ENCODE assay signal across 31 mouse cellular contexts in genomic region chr12:111457742-111458141, GRCm38 (mm10). TPM values are rescaled to one million over a fixed set of nuclear protein-coding genes. Genes with fewer than 3 reads are reported as not detected.
A peak's percentile ranks its signal among the peaks of the same experiment; 100 is the strongest.
DNase-seq lines count a peak whose midpoint lies in the region; TF ChIP-seq lines count a peak whose summit lies in the region.
"Had no signal": no experiment of that assay in that cellular context is flagged by ENCODE, and none has a peak within 500 bp of the region (broad histone marks: within the 10 kb centered on the region; RNA-seq: fewer than 3 reads in every experiment).

No protein-coding gene starts in this region.

- H3K4me3 ChIP-seq in gastrocnemius, adult 2 months = no peak overlapping the region
- H3K4me3 ChIP-seq in heart, adult 2 months = no peak overlapping the region
- H3K4me3 ChIP-seq in bone marrow macrophage, adult 2 months (ENCODE audit: insufficient read depth, low read length) = no peak overlapping the region
- no peak overlapping the region for H3K4me3 ChIP-seq in myocyte
- H3K4me3 ChIP-seq: forebrain, embryonic 10.5 days; forebrain, embryonic 13.5 days; heart, embryonic 13.5 days had no signal

- no peaks in the 10 kb centered on the region for H3K27me3 ChIP-seq in heart, adult 2 months (ENCODE audit: control insufficient read depth, insufficient read depth, low read length)
- no peaks in the 10 kb centered on the region for H3K27me3 ChIP-seq in myocyte (ENCODE audit: control insufficient read depth, insufficient read depth, insufficient read length)
- H3K27me3 ChIP-seq: Patski had no signal

- no peak for TF ChIP-seq CTCF in gastrocnemius, adult 2 months (IDR thresholded peaks at IDR 0.05)
- TF ChIP-seq CTCF in heart, adult 2 months (IDR thresholded peaks at IDR 0.05) = no peak
- TF ChIP-seq CTCF in bone marrow macrophage, adult 2 months (IDR thresholded peaks at IDR 0.05; ENCODE audit: low read depth, low read length) = no peak

- no peak overlapping the region for H3K9ac ChIP-seq in heart, adult 2 months (ENCODE audit: low read depth, low read length)
- H3K9ac ChIP-seq: forebrain, embryonic 13.5 days; heart, embryonic 13.5 days; hindbrain, embryonic 14.5 days had no signal

- intact Hi-C loops in gastrocnemius, adult 2 months (cut with DNase I) = no loop called here
- intact Hi-C loops in gastrocnemius, postnatal 14 days (cut with DNase I; ENCODE audit: low total_unique reads) = loop anchor here (2.0 kb wide), 1 partner anchor 29 kb away; no protein-coding TSS in a partner anchor
- intact Hi-C loops in heart, adult 2 months (cut with DNase I) = no loop called here

- peaks cover 37% of the 10 kb centered on the region for H3K4me1 ChIP-seq in heart, adult 2 months (ENCODE audit: control insufficient read depth, insufficient read depth, low read length)
- peaks cover 62% of the 10 kb centered on the region for H3K4me1 ChIP-seq in bone marrow macrophage, adult 2 months (ENCODE audit: control insufficient read depth, insufficient read depth, low read length)
- H3K4me1 ChIP-seq: forebrain, embryonic 13.5 days had no signal

- H3K27ac ChIP-seq in gastrocnemius, adult 2 months = peak overlapping the region; percentile 48
- H3K27ac ChIP-seq in heart, adult 2 months = peak overlapping the region; percentile 26
- peak overlapping the region; percentile 39 for H3K27ac ChIP-seq in bone marrow macrophage, adult 2 months (ENCODE audit: insufficient read depth, low read depth, low read length)
- H3K27ac ChIP-seq: forebrain, embryonic 10.5 days; forebrain, embryonic 13.5 days; heart, embryonic 13.5 days; hindbrain, embryonic 14.5 days; hindbrain, postnatal 0 days had no signal

- 64% methylated on average over 1 of the region's 1 CpGs for WGBS in heart, adult 2 months

- no peak overlapping the region for H3ac ChIP-seq in myocyte (ENCODE audit: control insufficient read depth, insufficient read length)

- TF ChIP-seq POLR2A in heart, adult 2 months (IDR thresholded peaks at IDR 0.05; ENCODE audit: insufficient read depth, low read depth, low read length) = no peak
- no peak for TF ChIP-seq POLR2A in bone marrow macrophage, adult 2 months (IDR thresholded peaks at IDR 0.05; ENCODE audit: borderline replicate concordance, low read depth, low read length)
- TF ChIP-seq POLR2A in myocyte (IDR thresholded peaks at IDR 0.05; ENCODE audit: insufficient read length, low read depth) = no peak

- peak overlapping the region; percentile 12 for H3K4me2 ChIP-seq in myocyte (ENCODE audit: low read depth)
- H3K4me2 ChIP-seq: forebrain, embryonic 13.5 days; heart, embryonic 13.5 days; hindbrain, embryonic 14.5 days had no signal

- peak; percentile 46 for DNase-seq in gastrocnemius, adult 2 months
- no peak for DNase-seq in gastrocnemius, postnatal 14 days
- no peak for DNase-seq in heart, adult 2 months
- DNase-seq in heart, adult 9 months (ENCODE audit: low spot score in 2 of 2) = no peak
- DNase-seq in kidney, postnatal 4 days = no peak
- DNase-seq: adrenal gland, postnatal 10 days; adrenal gland, postnatal 36 days; B cell, adult 2 months; cerebellum, adult 11 months; cerebellum, adult 8-10 months; cerebellum, postnatal 10 days; cerebellum, postnatal 36 days; gastrocnemius, postnatal 36 days; heart, postnatal 4 days; kidney, adult 18-20 months had no signal

- no peaks in the 10 kb centered on the region for H3K79me2 ChIP-seq in heart, adult 2 months (replicated peaks; ENCODE audit: control insufficient read depth, insufficient read depth, low read length)
- H3K79me2 ChIP-seq in myocyte (ENCODE audit: control insufficient read depth, insufficient read depth) = no peaks in the 10 kb centered on the region

- no peaks in the 10 kb centered on the region for H3K36me3 ChIP-seq in heart, adult 2 months (ENCODE audit: control insufficient read depth, insufficient read depth, low read length)
- H3K36me3 ChIP-seq in myocyte (ENCODE audit: control insufficient read depth, insufficient read depth) = peaks cover 15% of the 10 kb centered on the region
- H3K36me3 ChIP-seq: forebrain, embryonic 10.5 days; heart, embryonic 13.5 days had no signal

- TF ChIP-seq EP300 in heart, adult 2 months (IDR thresholded peaks at IDR 0.05; ENCODE audit: insufficient read depth, low read depth, low read length) = 0 out of 2 replicates have a peak, but pooled peaks have one; percentile 17

TF ChIP-seq in myocyte, 11 proteins besides CTCF, POLR2A, EP300 and RAD21:
- TF ChIP-seq MYOD1 (IDR thresholded peaks at IDR 0.05; ENCODE audit: control insufficient read depth in 1 of 3, insufficient read length in 2 of 3, low read depth in 2 of 3) (peak; percentile 39 to 59 (median 40)), MAX (IDR thresholded peaks at IDR 0.05; ENCODE audit: low read depth) (no peak), MYOG (IDR thresholded peaks at IDR 0.05; ENCODE audit: control insufficient read depth in 1 of 3, insufficient read depth in 1 of 3, insufficient read length in 2 of 3, low read depth in 2 of 3) (peak in 2 of 3 experiments; percentile 52 to 86), POLR2AphosphoS2 (IDR thresholded peaks at IDR 0.05; ENCODE audit: insufficient read length, low read depth) (no peak)

RNA-seq across cellular contexts. Expression of gene Tnfaip2, which starts 15.5 kb away (rescaled TPM):
- 10 to 100 TPM; 29.1 to 54.8 TPM for total RNA-seq in gastrocnemius, adult 2 months (2021)
- 10 to 100 TPM; 22.7 to 46.6 TPM for total RNA-seq in gastrocnemius, postnatal 14 days (2021)
- total RNA-seq in heart, adult 2 months (2021) = 10 to 100 TPM; 40.9 to 52.1 TPM
- polyA plus RNA-seq in heart, adult 2 months (2012; rRNA removed) = 40.2 and 52.0 TPM in 2 replicates
- 300 and 304 TPM in 2 replicates for polyA plus RNA-seq in bone marrow macrophage, adult 2 months (2012; ENCODE audit: insufficient read depth, insufficient read length, missing spikeins)
- polyA plus RNA-seq in myocyte (2012; fragmentation: generic; extraction: Trizol) = 169 TPM
- polyA plus RNA-seq: inflammation-experienced regulatory T-cells, adult 6 months had no signal

RNA-seq across cellular contexts. Expression of gene Gm266, which starts 27.9 kb away (rescaled TPM):
- under 1 TPM; 0.20 to 0.33 TPM for total RNA-seq in gastrocnemius, adult 2 months (2021)
- 1 to 10 TPM; 1.7 to 3.4 TPM for total RNA-seq in gastrocnemius, postnatal 14 days (2021)
- under 1 TPM; 0.36 to 0.39 TPM for total RNA-seq in heart, adult 2 months (2021)
- 0.23 and 0.88 TPM in 2 replicates for polyA plus RNA-seq in heart, adult 2 months (2012; rRNA removed)
- polyA plus RNA-seq in bone marrow macrophage, adult 2 months (2012; ENCODE audit: insufficient read depth, insufficient read length, missing spikeins) = not detected in 2 replicates
- 1.5 TPM for polyA plus RNA-seq in myocyte (2012; fragmentation: generic; extraction: Trizol)
- total RNA-seq: adrenal gland, adult 18-20 months; CH12.LX had no signal
- polyA plus RNA-seq: G1E; inflammation-experienced regulatory T-cells, adult 6 months had no signal

RNA-seq across cellular contexts. Expression of gene Exoc3l4, which starts 40.9 kb away (rescaled TPM):
- 1 to 10 TPM in 1 of 2 experiments, under 1 TPM in 1; 0.56 to 1.5 TPM for total RNA-seq in gastrocnemius, adult 2 months (2021)
- total RNA-seq in gastrocnemius, postnatal 14 days (2021) = 10 to 100 TPM; 12.8 to 23.8 TPM
- total RNA-seq in heart, adult 2 months (2021) = 1 to 10 TPM; 2.5 to 2.7 TPM
- polyA plus RNA-seq in heart, adult 2 months (2012; rRNA removed) = 9.2 and 10.9 TPM in 2 replicates
- 7.8 and 8.0 TPM in 2 replicates for polyA plus RNA-seq in bone marrow macrophage, adult 2 months (2012; ENCODE audit: insufficient read depth, insufficient read length, missing spikeins)
- polyA plus RNA-seq in myocyte (2012; fragmentation: generic; extraction: Trizol) = 23.2 TPM
- polyA plus RNA-seq: G1E; inflammation-experienced regulatory T-cells, adult 6 months had no signal

RNA-seq across cellular contexts. Expression of gene Lbhd2, which starts 51.1 kb away (rescaled TPM):
- total RNA-seq in gastrocnemius, adult 2 months (2021) = not detected
- total RNA-seq in gastrocnemius, postnatal 14 days (2021) = not detected
- not detected for total RNA-seq in heart, adult 2 months (2021)
- polyA plus RNA-seq in heart, adult 2 months (2012; rRNA removed) = not detected in 2 replicates
- polyA plus RNA-seq in bone marrow macrophage, adult 2 months (2012; ENCODE audit: insufficient read depth, insufficient read length, missing spikeins) = not detected in 2 replicates
- not detected for polyA plus RNA-seq in myocyte (2012; fragmentation: generic; extraction: Trizol)
- total RNA-seq: adrenal gland, adult 18-20 months; CH12.LX; G1E; gastrocnemius, adult 8-10 months; gastrocnemius, postnatal 36 days; heart, adult 8-10 months; heart, postnatal 4 days had no signal
- polyA plus RNA-seq: embryonic facial prominence, embryonic 11.5 days; forebrain, embryonic 10.5 days; G1E; hindbrain, embryonic 11.5 days; Patski had no signal
